Mouse (Mus musculus): Measurements from ENCODE around the gene Ilf2.

Gene Ilf2

DNA sequence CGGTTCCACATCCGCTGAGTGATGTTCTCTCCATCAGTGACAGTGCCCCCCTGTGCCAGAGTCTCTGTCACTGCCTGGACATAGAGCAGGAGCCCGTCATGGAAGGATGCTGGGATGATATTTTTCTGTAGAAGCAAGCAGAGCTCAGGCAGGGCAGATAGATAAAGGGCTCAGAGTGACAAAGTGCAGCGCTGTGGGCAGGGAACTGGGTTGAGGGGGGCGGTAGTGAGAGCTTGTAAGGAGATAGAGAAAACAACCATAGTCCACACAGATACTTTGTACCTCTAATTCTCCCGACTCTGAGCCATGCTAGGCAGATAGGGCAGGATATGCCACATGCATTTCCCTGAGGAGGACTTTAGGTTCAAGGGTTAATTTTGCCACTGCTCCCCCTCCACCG lies 13.3 kb upstream of the Ilf2 start:
- no peak for DNase-seq (ENCODE audit: low read depth, low spot score)

- no peak for DNase-seq (ENCODE audit: low read depth, low spot score)
These were observed 11.3 kb upstream of the Ilf2 start for GRCm38 (mm10) chr3:90464552-90465080.

- no peak for DNase-seq (ENCODE audit: low read depth, low spot score)
These were observed 10.7 kb upstream of the Ilf2 start for GRCm38 (mm10) chr3:90465081-90465685.

DNA sequence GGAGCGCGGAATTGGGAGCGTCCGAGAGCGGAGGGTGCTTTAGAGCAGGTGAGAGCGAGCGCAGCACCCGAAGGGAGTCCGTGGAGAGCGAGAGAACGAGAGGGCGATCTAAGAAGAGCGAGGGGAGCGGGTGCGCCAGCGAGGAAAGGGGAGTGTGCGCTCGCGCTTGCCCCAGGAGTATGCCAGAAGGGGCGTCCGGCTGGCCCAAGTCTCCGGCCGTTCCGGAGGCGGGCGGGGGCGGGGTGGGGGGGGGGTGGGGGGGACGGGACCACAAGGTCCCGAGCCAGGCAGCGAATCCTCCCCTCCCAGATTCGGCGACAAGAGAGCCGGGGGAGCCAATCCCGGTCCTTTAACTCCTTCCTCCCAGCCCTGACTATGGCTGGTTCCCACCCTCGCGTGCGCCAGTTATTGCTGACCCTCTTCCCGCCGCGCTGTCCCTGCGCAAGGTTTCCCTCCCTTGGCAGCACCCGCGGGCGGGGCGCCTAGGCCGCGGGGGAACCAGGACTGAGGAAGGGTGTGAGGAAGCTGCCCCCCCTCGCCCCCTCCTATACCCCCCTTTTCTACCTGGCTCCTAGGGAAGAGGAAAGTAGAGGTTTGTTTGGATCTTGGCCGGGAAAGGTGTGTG lies 10.1 kb upstream of the Ilf2 start, which contains the start of gene Npr1:
Npr1 (minus strand) TSS at position 181 of the 625 bp plus-strand sequence.
- no peak for DNase-seq (ENCODE audit: low read depth, low spot score)

- DNase-seq (ENCODE audit: low read depth, low spot score), result no peak
These were observed 9.6 kb upstream of the Ilf2 start for GRCm38 (mm10) chr3:90466311-90466766.

DNA sequence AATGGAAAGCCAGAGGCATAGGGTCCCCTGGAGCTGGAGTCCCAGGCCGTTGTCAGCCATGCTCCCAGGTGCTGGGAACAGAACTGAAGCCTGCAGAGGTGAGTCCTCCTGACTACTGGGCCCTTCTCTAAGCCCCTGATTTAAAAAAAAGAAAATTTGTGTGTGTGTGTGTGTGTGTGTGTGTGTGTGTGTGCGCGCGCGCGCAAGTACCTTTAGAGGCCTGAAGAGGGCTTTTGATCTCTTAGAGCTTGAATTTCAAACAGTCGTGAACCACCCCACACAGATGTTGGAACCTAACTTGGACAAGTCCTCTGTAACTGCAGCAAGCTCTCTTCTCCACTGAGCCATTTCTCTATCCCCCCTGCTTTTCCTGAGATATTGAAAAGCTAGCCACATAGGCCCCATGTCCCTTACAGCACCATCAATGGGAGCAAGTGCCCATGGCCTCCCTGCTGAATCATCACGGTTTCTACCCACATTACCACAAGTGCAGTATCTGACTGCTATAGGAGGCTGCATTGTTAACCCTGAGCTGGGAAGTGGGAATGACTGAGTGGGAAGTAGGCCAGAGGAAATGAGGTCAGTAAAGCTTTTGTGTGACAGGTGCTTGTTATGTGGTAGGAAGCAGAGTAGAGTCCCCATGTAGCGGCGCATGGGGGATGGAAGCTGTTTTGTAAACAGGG lies 8.2 kb upstream of the Ilf2 start:
- DNase-seq (ENCODE audit: low read depth, low spot score), result no peak

DNA sequence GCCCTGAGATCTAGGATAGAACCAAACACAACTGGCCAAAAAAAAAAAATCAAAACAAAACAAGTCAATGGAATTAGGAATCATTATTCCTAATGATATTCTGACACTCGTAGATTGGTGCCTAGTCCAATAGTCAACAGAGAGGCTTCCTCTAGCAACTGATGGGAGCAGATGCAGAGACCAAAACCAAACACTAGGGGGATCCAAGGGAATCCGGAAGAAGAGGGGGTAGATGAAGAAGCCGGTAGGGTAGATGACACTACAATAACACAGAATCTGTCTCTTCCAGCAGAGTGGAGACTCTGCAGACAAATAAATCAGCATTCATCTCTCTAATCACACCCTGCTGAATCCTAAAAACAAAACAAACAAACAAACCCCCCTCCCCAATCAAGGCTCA lies 3.7 kb upstream of the Ilf2 start:
- no peak for DNase-seq (ENCODE audit: low read depth, low spot score)

DNA sequence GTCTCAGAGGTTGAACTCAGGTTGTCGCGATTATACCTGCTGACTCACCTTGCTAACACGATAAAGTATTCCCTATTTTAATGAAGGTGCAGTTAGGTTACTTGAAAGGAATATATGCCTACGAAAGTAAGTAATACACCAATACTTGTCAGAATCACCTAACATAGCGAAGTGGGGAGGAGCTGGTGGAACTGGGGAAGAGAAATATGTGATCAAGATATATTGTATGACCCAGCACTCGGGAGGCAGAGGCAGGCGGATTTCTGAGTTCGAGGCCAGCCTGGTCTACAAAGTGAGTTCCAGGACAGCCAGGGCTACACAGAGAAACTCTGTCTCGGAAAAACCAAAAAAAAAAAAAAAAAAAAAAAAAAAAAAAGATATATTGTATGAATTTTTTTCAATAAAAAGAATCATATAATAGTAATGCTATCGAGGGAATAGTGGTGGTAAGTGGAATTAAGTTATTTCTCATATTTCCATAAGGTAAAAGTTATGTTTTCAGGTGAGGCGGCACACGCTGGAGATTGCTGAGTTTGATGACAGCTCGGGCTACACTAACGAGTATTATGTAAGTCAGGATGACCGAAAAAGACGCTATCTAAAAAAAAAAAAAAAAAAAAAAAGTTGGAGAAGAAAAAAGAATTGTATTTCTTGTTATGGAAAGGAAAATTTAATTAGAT lies 635 bp upstream of the Ilf2 start:
- DNase-seq (ENCODE audit: low read depth, low spot score), result no peak

- DNase-seq (ENCODE audit: low read depth, low spot score), result no peak
These were observed 11.1 kb downstream of the Ilf2 start for GRCm38 (mm10) chr3:90486998-90487397.

- no peak for DNase-seq (ENCODE audit: low read depth, low spot score)
These were observed 12.7 kb downstream of the Ilf2 start for GRCm38 (mm10) chr3:90488576-90488975.

DNA sequence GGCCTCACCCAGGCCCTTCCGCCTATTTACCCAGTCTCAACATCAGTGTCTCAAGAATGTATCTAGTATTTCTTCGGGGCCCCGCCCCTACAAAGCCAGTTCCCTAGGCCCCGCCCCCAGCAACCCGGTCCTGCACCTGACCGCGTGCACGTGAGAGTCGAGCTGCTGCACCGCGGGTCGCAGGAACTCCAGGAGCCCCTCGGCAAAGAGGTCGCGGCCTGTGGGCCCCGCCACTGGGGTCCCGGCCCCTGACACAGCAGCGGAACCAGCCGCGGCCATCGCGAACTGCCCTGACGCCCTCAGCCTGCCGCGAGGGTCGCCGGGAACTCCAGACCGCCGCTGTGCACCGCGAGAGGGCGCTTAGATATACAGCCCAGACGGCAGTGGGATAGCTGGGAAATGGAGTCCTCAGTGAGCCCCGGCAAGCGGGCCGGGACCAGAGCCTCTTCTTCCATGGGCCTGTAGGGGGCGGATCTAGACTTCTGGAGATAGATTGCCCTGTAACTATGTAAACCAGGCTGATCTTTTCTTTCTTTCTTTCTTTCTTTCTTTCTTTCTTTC lies 14.8 kb downstream of the Ilf2 start, which contains the start of gene Snapin:
Snapin (minus strand) TSS at position 338 of the 561 bp plus-strand sequence.
- DNase-seq (ENCODE audit: low read depth, low spot score), result peak; percentile 87

GRCm38 (mm10) chr3:90491350-90491749 lies 15.4 kb downstream of the Ilf2 start:
- DNase-seq (ENCODE audit: low read depth, low spot score), result no peak

DNA sequence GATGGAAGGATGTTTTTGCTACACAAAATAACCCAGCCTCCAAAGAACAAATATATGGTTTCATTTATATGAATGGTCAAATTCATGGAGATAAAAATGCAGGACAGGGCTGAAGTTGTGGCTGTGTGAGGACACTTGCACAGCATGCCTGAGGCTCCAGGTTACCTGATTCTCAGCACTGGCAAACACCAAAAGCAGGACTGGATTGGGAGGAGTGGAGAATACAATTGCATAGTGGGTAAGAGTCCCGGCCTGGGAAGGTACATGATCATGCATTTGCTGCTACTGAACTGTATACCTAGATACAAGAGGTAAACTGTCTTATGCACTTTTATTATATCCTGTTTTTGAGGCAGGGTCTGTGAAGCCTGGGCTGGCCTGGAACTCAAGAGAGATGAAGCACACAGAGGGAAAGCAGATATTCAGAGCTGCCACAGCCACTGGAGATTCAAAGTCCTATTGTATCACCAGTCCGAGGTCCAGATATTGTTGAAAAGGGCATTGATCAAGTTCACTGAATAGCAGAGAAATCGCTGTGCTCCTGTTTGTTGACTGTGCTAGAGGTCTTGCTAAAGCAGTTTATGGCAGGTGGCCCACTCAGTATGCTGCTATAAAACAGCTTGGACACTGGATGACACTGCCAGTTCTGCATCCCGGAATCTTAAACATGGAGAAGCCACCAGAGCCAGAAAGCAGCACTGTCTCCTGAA lies 18.1 kb downstream of the Ilf2 start:
- DNase-seq (ENCODE audit: low read depth, low spot score), result no peak

DNA sequence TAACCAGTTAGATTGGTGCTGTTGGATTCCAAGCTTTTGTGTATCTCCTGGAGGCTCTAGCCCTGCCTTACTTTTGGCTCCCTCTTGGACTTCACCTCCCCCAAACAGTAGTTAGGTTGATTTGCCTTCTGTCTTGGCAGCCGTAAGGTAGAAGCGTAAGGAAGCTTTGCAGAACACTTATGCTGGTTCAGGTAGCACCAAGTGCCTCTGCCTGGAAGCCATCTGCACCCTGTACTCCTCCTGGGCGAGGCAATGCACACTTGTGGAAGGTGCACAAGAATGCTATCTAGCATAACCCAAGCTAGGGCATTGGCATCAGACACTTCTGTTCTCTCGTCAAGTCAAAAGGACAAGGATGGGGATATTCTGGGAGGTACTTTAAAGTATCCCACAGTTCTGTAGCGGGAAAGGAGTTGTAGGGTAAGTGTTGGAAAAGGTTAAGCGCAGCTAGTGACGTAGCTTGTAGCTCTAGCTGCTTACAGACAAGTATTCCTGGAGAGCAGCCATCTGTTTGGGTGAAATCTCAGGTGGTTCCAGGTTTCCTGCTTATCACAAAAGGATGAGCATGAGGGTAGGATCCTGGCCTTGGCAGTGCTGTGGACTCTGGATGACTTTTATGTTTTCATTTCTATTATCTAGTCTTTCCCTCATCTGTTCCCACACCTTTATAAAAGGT lies 20.1 kb downstream of the Ilf2 start:
- DNase-seq (ENCODE audit: low read depth, low spot score), result no peak

- DNase-seq (ENCODE audit: low read depth, low spot score), result no peak
These were observed 21.7 kb downstream of the Ilf2 start for GRCm38 (mm10) chr3:90497597-90497996.

DNA sequence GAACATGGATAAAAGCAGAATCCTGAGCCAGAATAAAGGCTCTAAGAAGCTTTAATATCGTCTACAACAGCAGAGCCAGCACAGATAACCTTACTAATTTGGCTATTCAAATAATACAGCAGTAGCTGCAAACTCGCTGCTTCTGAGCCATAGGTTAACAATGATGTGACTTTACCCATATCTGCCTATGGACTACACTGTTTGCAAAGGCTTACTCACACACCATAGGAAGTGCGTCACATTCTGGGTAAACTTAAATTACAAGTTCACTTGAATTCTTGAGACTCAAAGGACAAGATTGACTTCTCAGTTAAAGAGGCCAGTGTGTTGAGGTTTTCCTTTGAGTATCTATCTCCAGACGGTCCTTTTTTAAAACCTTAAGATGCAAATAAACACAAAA lies 27.5 kb downstream of the Ilf2 start:
- no peak for DNase-seq (ENCODE audit: low read depth, low spot score)

DNA sequence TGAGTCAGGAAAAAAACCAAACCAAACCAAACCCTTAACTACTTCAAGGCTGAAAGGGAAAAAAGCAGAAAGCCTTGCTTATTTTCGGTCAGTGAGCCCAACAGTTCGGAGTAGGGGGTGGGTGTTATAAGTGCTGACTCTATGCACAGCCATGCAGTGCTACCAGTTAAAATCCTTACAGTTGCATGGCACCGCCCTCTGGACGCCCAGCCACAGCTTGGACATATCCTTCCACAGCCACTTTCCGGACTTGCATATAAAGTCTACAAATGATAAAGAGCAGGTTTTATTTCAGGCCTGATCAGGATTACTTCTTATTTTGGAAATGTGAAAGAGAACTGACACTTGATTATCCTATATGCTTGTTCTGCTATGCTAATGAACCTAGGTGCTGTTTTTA lies 29.3 kb downstream of the Ilf2 start:
- no peak for DNase-seq (ENCODE audit: low read depth, low spot score)

- DNase-seq (ENCODE audit: low read depth, low spot score), result no peak
These were observed 30.4 kb downstream of the Ilf2 start for GRCm38 (mm10) chr3:90506362-90506761.

DNA sequence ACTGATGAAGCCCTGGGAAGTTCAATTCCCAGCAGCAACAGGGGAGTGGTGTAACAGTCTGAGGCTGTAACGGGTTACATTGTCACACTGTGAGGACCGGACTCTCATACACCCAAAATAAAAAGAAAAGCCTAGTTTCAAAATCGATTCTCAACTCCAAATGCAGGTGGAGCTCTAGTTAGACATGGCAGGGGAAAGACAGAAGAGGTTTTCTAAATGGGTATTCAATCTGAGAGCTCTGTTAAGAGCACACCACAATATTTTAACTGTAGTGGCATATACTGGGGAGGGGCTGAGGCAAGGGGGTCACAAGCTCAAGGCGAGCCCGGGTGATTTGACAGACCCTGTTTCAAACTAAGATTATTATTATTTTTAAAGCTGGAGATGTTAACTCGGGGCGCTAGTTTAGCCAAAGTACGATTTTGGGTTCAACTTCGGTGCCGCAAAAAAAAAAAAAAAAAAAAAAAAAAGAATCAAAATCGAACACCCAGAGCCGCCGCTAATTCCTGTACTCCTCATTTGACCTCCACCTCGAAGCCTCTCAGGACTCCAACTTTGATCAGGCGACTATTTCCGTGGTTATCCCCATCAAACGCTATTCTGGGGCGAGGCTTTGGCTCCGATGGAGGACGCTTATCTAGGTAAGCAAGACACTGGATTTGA lies 32.5 kb downstream of the Ilf2 start:
- no peak for DNase-seq (ENCODE audit: low read depth, low spot score)

Data from brain, embryonic 18.5 days (tissue).